Mouse (Mus musculus) right cerebral cortex, postnatal 4 days (tissue): ENCODE results near the gene St8sia2.
"Not testable (repeated sequence)": the region's sequence is repeated elsewhere in the genome, so short reads cannot be mapped to it uniquely, and the experiment has no call there.

Experiments used
- DNase-seq: peaks from one replicate; pipeline ENCODE4 v3.0.0-alpha.2; 2022

St8sia2 gene

DNA sequence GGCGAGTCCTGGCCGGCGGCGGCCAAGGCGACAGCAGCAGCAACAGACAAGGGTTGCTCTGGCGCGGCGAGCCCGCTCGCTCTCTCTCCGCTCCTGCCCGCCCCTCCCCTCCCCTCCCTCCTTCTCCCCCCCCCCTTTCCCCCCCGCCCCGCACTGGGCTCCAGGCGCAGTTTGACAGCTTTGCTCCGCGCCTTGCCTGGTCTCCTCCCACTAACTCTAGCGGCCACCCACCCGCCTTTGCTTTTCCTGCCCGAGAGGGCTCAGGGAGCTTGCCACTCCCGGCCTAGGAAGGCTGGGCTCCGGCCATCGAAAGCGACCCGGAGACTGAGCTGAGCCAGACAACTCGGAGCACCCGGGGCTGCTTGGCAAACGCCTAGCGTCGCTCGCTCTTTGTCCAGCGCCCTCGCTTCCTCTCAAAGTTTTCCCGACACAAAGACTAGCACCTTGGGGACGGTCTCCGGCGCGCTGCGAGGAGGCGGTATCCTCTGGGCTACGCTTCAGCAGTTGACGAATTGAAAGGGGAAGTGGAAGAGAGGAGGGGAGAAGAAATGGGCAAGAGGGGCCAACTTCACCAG is at the start of gene St8sia2:
St8sia2 (minus strand) TSS at position 90 of the 575 bp plus-strand sequence.
- DNase-seq = peak; percentile 65

DNA sequence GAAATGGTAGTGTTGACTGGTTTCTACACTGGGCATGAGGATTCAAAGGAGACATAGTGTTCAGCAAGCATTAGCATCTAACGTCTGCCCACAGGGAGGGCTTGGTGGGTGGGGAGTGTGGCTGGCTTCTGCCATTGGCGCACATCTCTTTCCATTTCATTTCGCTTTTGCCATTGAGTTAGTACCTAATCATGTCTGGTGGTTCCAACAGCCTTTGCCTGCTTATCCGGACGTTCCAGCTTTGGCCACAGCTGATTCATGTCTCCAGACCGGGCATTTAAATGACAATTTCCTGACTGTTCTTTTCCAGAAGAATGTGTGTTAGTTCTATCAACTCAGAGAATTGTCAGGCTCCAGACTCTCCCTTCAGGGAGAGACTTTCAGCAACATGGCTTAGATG is 47.6 kb upstream of the St8sia2 start:
- DNase-seq = no peak

DNA sequence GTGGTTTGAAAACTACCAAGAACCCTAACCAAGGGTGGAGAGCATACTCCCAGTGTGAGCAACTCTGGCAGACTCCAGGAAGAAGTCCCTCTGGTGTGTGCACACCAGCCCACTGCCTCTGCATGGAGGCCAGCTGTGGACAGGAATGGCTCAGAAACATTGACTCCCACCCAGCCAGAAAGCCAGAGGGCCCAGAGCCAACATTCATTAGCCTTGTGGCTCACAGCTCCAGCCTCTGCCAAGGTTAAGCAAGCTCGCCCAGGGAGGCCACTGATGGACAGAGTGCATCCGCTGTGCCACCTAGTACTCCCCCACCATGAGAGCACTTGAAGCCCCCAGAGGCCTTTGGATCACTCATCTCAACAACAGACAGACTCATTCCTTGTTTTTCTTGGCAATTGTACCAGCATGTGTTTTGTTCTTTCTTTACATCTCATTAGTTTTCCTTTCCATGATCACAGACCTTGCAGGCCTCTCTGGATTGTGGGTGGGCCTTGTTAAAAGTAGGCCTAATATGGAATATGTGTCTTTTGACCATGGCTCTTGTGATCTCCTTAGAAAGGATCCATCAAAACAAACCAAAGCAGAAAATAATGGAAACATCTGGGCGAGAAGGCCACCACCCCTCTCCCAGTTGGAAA is 46.9 kb upstream of the St8sia2 start:
- DNase-seq = peak; percentile 4

DNA sequence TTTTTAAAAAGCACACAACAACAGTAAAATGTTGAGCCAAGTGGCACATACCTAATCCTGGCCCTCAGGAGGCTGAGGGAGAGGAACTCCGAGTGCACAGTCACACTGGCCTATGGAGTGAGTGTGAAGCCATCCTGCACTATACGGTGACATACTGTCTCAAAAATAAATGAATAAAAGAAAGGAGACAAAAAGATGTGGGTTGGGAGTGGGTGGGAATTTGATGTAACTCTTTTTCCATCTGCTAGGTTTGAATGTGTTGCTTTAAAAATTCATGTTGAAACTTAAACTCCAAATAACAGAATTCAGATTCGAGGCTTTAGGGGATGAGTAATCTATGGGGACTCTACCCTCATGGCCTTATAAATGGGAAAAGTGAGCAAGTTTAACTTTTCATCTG is 46.2 kb upstream of the St8sia2 start:
- no peak for DNase-seq

DNA sequence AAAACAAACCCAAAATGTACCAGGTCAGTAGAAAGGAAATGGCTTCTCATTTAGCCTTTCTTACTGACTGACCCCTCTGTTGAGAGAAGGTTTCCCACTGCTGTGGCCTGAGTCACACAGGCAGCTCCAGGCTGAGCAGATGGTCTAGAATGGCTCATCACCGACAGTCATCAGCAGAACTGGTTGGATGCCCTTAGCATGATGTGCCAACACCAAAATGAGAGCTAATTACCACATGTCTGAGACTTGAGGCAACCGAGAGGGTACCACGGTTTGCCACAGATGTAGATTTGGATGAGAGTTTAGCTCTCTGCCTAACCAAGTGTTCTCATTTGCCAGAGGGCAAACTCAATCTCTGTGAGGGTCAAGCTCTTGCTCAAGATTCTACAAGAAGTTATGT is 42.3 kb upstream of the St8sia2 start:
- DNase-seq = no peak

DNA sequence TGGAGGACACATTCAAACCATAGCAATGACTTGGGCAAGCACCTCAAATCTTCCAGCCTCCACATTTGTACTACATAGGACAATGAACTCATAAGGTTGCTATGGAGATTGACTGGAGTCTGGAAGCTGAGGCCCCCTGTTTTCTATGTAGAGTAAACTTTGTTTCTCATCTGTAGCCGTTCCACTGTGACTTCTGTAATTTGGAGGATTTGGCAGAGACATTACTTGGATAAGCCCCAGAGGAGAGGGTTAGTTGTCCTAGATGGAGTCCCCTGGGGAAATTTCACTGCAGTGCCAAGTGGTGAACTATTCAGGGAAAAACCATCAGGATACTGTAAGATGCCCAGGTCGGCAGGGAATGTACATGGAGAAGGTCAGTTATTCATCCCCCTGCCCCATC is 34.1 kb upstream of the St8sia2 start:
- no peak for DNase-seq

DNA sequence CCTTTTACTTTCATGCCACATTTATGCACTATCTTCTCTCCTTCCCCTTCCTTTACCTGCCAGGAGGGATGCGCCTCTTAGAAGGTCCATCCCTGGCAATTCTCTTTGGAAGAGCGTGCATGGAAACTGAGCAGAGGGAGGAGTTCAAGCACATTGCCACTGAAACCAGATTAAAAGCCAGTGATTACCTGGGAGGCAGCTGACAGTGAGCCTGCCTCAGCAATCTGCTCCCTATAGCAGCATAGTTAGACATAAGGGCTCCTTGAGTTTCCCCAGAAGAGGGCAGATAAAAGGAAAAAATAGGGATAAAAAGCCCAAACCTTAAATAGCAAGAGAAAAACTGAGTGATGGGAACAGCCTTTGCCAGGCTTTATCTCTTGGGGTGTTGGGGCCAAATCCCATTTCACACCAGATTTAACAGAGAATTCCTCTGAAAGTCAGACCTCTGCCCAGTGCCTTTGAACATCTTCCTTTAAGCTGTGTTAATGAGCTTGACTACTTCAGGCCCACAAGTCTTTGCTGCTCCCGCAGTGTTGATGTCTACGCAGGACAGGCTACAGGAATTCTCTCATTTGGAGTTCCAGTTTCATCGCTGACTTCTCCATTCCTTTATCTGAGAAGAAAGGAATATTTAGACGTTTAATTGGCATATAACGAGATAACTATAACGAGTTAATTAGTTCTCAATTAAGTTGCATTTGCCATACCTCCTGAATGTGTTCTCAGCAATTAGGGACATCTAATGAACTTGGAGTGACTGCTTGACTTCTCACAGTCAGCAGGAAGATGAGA is 31.9 kb upstream of the St8sia2 start:
- DNase-seq = no peak

DNA sequence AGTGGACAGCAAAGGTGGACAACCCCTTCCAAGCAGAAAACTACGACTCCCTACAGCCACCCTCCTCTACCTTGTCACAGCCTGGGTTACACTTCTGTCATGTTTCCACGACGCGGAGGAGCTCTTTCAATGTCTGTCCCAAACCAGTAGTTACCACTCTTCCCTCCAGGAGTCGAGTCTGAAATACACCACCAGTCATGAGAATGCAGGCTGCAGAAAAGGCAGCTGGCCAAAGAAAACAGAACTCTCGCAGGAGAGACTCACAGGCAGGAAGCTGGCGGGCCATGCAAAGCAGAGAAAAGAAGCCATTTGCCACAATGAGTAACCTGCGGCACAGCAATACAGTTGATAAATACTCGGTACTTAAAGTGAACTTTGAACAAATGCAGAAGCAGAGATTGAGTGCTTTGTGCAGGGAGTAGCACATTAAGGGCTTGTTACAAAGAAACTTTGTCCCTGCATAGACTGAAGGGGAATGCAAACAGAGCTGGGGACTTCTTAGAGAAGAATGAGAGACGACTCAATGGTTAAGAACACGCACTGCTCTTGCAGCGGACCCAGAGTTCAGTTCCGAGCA is 30.2 kb upstream of the St8sia2 start:
- DNase-seq = no peak

DNA sequence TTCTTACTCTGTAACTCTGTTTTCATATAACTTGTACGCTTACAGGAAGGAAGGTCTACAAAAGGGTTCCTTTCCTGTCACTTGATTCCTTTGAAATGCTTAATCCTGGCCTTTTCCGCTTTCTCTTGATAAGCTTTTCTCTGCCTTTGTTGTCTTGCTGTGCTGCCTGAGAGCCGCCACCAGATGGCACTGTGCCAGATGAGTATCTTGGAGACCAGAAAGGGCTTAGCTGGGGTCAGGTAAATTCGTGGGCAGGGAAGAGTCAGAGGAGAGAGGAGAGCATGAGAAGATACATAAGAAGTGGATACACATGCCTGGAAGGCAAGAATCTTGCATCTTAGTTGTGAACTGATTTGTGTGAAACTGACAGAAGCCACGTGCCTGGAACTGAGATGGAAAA is 11.5 kb upstream of the St8sia2 start:
- peak; percentile 81 for DNase-seq

DNA sequence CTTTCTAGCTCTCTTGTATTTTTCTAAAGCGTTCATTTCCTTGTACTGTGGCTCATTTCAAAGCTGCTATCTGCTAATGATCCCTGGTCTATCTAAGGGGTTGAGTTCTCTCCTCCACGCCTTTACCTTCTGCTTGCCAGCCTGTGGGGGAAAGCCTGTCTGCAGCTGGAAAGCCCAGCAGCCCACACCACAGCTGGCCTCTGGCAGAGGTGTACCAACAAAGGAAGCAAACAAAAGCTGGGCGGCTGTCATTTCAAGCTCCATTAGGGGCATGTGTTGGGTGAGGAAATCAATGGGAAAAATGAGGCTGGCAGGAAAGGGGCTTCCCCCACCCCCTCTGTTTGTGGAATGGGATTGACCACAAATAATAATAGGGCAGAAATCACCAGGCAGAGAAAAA is 10.7 kb upstream of the St8sia2 start:
- DNase-seq = no peak

DNA sequence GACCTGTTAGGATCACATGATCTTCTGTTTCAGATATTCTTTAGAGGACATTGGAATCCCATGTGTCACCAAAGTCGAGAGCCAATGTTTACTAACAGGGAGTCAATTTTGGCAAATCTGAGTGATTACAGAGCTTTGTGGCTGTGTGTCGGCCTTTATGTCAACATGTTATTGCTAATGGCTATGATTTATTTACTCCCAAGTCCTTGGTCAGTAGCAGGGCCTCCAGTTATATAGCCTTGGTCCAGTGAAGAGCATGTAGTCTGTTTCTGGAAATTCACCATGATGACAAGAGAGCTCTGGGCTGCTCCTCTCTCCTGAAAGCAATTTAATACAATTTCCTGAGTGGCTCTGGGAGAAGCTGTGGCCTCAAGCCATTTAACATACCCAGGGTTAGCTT is 9.1 kb upstream of the St8sia2 start:
- DNase-seq = no peak

DNA sequence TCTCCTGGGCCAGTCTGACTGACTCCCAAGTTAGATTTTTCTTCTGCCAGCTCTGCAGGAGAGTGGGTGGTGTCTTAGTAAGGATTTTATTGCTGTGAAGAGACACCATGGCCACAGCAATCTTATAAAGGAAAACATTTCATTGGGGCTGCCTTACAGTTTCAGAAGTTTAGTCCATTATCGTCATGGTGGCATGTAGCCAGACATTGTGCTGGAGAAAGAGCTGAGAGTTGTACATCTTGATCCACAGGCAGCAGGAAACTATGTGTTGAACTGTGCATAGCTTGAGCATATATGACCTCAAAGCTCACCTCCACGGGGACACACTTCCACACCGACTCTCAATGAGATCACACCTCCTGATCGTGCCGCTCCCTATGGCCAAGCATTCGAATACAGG is 8.3 kb upstream of the St8sia2 start:
- DNase-seq = no peak

DNA sequence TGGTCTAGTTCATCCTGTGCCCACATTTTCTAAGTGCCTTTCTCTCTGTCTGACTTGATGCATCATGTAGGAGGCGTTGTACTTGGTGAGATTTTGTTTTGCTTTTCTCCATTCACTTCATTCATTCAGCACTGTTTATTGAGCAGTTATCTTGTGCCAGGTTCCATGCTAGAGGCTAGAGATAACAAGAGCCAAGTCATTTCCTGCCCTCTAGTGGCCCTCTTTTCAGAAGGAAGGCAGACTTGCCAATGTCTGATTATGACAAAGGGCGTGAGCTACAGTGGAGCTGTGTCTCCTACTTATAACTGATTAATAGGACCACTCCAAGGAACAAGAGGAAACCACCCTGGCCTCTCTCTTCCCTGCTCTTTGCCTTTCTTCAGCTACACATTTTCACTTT is 3.1 kb upstream of the St8sia2 start:
- no peak for DNase-seq

DNA sequence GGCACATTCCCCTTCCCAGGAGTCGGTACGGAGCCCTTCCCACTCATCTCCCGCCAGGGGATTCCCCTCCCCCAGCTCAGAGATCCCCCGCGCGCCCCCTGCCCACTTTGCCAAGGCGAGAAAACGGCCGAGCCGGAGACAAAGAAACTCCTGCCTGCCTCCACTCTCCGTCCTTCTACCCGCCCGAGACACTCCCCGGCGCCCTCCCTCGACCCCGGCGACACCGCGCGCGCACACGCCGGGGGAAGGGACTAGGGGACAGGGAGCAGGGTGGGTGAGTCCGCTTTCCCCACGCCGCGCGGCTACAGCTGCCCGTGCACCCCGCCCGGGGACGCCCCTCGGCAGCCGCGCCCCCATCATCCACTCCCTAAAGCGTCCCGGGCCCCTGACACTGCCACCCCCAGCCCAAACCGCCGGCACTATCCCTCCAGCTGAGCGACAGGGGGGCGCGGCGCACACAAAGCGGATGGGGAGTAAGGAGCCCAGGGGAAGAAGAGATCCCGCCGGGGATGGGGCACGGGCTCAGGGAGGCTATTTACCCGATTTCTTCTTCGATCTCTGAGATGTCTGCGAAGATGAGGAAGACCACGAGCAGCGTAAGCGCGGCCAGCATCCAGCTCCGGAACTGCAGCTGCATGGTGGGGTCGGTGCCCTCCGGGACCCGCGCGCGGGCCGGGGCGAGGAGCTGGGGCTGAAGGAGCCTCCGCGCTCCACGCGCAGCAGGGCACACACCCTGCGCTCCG is 461 bp downstream of the St8sia2 start:
- DNase-seq = peak; percentile 56

DNA sequence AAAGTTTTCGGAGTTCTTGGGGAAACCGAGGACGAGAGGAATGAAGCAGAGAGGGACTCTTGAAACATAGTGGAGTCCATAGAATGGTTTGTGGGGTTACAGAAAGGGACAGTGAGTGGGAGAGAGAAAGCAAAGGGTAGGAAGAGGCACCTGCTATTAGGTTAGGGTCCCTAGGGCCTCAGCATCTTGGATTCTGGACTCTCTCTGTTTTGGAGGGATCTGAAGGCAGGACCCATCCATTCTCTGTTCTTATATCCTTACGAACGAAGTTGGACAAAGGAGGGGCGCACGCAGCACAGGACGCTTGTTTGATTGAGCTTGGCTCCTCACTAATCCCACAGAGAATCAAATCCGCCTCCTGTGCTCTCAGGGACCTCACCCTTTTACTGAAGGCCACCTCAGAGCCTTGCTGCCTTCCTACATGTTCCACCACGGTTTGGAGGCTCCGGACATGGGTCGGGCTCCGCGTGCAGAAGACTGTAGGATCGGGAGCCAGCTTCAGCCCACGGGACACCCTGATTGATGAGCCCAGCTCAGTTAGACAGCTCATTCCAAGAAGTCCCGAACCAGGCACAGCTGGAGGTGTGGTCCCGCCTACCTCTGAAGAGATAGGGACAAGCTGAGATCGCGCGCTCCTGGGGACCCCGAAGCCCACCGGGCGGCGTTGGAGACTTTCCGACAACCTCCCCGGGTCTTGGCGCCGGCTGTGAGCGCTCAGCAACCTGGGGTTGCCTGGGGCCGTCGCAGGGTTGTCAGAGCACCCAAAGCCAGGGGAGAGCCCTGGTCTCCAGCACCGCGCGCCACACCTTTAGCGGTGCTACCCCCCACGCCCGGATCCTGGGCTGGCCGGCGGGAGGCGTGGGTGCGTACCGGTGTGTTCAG is 1.3 kb downstream of the St8sia2 start:
- DNase-seq = peak; percentile 39

DNA sequence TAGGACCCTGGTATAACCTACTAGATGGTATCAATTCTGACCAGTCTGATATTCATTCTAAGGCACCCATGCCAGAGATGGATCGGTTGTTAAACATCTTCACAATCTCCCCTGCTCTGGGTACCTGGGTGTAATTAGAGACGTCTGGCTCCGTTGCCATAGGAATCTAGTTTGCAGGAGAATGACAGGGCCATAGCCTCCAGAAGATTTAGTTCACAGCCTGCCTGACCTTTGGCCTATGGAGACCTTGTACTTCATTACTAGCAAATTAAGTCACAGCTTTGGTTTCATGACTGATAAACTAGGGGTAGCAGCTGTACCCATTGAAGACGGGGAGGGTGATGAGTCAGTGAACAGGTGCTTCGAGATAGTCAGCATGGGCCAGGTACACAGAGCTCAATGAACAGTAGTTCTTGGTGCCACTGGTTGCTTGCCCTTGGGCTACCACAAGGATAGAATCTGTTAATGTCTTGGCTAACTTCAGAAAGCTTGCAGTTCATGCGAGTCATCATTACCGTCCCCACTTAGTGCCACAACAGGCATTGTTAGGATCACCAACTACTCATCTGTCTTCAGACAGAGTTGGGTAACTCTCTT is 4.4 kb downstream of the St8sia2 start:
- DNase-seq = no peak

DNA sequence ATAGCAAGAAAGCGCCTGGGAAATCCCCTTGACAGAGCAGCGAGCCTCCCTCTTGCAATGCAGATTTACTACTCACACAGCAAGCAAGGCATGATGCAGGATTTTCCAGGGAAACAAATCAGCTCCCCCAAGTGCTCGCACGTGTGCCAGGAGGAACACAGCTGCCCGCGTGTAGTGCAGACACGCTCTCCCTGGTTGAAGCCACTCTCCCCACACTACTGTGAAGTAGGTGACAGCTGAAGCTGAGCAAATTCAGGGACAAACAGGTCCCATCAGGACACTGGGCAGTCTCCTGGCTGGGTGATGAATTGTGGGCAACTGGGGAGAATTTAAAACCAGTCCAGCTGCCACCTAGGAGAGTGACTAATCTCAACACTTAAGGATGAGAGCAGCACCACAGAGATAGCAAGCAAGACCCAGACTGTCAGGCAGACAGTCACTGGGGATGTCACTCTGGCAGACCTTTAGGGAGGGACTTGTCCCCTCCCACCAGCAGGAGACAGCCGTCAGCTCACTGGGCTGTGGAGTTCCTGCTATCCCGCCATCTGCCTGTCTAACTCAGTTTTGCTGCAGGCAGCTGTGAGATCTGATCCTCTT is 6.6 kb downstream of the St8sia2 start:
- peak; percentile 22 for DNase-seq

DNA sequence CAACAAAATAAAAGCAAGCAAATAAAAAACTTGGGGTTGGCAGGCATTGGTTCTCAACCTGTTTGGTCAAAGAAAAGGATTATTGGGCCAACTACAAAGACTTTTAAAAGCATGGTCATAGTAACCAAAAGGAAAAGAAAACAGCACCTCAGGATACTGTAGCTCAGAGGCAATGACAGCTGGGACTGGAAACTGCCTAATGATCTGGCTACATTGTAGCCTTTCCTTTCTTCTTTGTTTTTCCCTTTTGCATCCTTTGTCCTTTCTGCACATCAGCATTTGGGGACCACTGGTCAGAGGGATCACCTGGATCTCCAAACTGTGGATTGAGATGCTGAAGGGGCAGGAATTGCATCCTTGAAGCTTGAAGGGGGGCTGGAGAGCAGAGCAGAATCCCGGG is 7.1 kb downstream of the St8sia2 start:
- no peak for DNase-seq

DNA sequence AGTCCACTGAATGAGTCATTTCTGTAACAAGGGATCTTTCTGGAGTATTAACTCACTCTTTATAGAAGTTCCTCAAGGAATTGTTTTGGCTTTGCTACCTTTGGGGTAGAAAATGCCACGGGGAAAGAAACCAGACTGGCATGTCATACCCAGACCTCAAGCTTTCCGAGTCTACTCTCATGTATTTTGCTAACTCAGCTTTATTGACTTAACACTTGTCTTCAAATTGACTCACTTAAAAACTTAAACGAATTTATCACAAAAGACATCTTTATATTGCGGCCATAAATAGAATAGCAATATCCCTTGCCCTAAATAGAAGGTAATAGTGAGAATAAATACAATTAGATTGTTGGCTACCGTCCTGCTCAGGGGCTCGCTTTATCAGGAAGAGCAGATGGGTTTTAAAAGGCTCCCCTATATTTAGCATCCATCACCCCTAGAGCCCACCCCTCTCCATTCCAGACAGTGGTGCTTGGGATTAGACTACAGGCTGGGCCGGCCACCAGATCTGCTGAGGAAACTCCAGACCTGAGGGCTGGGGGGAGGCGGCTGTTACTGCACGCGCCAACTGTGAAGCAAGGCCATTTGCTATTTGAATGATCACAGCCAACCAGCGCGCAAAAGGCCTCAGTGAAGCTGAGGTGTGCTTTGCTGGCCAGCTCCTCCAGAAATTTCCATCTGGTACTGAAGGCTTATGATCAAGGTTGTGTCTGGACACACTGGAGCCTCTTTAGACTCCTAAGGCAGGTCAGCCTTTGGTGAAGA is 12.6 kb downstream of the St8sia2 start:
- no peak for DNase-seq

DNA sequence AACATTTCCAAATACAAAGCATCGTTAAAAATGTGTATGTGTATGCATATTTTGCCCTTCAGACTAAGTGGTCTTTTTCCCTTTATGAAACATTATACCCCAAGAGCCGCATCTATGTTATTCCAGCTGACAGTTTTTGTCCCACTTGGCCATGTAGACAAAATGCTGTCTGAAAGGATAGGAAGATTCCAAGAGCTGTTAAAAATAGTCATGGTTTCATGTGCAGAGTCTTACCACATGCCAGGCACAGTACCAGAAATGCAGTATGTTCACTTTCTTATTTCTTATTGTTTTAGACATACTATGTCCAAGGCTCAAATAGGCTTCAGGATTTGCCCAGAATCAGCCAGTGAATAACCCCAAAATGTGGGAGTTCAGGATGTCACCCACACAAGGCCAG is 24.1 kb downstream of the St8sia2 start:
- DNase-seq = no peak

DNA sequence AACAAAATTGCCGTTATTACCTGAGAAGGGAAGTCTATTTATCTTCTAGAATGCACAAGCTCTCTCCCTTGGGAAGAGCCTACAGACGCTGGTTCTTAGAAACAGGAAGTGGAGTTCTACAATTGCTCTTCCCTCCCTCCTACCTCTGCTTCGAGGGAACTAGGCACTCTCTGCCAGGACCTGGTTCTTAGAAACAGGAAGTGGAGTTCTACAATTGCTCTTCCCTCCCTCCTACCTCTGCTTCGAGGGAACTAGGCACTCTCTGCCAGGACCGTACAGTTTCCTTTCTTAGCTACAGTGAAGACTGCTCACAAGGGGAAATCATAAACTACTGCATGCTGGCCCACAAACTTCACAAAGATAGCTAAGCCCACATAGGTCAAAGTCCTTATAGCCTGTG is 41.3 kb downstream of the St8sia2 start:
- not testable (repeated sequence) for DNase-seq
